Mouse (Mus musculus) naive thymus-derived CD4-positive, alpha-beta T cell, adult 2 months (primary cell): ENCODE data around the gene Cpne2.
A peak's percentile ranks its signal among the peaks of the same experiment; 100 is the strongest.

Experiments used
- DNase-seq: peaks from one replicate; pipeline ENCODE4 v3.0.0-alpha.2; 2011; ENCODE audit warnings: low read depth

The Cpne2 gene

DNA sequence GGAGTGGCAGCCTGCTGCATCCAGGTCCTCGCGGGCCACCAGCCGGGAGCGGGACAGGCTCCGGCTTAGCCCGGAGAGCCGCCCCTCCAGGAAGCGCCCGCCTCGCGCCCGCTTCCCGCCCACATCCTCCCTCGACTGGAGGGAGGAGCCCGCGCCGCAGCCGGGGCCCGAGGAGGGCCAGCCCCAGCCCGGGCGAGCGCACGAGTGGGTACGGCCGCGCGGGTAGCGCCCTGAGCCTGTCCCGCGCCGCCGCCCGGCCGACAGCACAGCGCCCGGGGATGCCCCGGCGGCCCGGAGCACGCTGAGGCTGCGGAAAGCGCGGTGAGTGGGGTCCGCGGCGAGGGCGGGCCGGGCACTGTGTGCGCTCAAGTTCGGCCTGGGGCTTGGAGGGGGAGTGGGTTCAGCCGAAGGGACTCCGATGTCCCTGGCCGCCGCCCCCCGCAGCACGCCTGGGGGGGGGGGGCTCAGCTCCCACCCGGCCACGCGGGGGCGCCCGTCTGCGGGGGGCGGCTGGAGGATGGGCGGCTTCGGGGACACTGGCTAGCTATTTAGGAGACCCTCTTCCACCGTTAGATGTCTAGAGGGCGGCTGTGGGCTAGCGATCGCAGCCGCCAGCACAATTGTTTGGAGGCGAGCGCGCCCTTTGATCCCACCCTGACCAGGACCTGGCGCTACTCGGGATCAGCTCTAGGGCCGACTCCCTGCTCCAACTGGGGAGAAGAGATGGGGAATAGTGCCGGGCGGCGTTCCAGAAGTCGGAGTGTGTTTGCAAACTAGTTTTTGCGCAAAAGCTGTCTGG lies at the start of gene Cpne2:
Cpne2 (plus strand) TSS at position 118 of the 799 bp plus-strand sequence.
- DNase-seq = peak; percentile 67

DNA sequence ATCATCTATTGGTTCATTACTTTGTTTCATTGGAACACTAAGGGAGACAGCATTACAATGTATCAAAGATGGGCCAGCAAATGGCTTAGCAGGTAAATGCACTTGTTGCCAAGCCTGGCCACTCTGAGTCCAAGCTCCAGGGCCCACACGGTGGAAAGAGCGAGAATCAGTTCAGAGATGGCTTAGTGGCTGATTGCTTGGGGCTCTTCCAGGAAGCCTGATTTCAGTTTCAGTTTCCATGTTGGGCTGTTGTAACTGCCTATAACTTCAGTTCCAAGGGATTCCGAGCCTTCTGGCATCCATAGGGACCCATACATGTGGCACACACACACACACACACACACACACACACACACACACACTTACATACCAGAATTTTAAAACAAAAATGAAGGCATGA lies 47.5 kb upstream of the Cpne2 start:
- DNase-seq = no peak

DNA sequence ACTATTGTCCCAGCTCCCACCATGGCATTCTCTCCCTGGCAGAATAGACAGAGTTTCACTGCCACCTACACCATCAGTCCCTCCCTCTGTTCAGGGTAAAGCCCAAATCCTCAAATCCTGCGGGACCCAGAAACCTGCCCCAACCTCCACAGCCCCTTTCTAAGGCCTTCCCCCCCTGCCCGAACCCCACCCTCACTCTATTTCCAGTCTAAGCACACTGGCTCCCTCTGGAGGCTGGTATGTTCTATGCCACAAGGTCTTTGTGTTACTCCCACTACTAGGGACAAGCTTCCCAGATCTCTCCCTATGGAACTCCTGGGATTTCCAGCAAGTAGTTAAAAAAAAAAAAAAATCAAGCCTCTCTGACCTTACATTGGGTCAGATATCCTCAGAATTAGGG lies 46.9 kb upstream of the Cpne2 start:
- peak; percentile 56 for DNase-seq

DNA sequence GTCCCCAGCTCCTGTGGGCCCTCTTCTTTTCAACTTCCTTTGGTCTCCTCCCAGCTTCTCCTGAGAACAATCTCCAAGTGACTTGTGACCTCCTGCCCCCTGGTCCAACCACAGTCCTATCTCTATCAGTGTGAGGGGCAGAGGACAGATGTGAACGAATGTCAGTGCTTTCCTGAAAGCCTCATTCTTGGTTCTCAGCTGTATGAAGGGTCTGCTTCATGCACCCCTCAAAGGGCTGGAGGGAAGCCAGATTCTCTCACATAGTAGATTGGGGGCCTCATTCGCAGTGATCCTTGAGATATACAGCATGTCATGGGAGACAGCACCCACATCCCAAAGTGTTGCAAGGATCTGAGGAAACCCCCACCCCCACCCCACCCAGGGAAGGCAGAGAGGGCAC lies 44.8 kb upstream of the Cpne2 start:
- no peak for DNase-seq

DNA sequence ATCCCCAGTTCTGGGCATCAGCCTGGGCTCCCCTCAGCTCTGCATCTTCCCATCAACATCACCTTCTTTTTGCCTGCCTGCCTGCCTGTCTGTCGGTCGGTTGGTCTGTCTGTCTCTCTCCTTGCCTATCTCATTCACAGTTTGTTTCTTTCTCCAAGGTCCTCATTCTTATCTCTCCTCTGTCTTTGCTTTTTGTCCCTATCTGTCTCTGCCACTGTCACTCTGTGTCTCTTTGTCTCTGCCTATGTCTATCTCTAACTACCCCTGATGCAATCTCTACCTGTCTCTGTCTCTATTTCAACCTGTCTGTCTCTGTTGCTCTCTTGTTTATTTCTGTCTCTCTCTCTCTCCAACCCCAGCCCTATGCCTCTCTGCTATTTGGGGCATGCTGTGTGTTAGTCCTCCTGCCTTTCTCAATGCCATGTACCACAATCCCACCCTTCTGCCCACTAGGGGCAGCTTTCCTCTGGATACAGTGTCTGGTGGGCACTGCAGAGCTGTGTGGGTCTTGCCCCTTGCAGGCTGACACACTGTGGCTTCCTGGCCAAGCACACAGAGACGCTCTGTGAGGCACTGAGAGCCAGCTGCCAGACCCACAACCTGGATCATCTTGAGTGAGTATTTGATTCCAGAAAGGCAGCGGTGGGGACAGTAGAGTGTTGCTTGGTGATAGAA lies 42.8 kb upstream of the Cpne2 start:
- no peak for DNase-seq

DNA sequence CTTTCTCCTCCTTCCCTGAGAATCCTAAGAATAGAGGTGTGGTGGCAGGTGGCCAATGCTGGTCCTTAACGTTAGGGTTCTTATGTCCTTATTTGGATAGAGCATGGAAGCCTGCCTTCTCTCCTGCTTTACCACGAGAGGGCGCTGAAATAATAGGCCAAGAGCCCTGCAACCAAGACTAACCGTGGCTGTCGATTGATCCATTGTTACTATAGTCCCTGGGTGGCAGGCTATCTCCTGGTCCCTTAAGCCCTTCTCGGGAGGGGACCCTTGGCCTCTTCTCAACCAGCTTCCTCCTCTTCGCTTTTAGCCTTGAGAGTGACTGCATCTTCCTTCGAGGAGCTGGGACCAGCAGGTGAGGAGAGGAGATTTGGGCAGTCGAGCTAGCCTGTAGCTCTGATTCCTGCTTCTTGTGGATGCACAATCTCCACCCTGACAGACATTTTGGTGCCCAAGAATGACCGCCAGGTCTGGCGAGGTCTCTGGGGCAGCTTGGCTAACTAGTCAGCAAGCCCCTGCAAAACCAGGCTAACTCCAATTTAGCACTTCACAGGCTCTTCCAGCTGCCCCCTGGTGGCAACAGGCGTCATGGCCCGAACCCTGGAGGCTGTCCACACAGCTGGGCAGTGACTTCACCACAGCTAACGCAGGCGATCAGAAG lies 40.6 kb upstream of the Cpne2 start:
- peak; percentile 77 for DNase-seq

DNA sequence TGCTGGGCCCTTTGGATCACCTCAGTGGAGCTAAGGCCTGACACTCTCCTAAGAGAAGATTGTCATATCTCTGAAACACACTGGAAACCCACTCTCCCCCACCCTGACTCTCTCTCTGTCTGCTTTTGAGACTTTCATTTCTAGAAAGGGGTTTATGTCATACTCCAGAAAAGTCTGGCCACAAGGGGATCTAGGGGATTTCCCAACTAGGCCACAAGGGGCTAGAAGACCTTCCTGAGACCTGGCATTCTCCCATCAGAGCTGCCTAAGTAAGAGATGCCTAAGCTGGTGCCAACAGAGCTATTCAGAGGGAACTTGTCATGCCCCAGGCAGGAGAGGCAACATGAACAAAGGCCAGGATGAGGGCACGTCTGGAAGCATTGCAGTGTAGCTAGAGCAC lies 39.5 kb upstream of the Cpne2 start:
- DNase-seq = no peak

DNA sequence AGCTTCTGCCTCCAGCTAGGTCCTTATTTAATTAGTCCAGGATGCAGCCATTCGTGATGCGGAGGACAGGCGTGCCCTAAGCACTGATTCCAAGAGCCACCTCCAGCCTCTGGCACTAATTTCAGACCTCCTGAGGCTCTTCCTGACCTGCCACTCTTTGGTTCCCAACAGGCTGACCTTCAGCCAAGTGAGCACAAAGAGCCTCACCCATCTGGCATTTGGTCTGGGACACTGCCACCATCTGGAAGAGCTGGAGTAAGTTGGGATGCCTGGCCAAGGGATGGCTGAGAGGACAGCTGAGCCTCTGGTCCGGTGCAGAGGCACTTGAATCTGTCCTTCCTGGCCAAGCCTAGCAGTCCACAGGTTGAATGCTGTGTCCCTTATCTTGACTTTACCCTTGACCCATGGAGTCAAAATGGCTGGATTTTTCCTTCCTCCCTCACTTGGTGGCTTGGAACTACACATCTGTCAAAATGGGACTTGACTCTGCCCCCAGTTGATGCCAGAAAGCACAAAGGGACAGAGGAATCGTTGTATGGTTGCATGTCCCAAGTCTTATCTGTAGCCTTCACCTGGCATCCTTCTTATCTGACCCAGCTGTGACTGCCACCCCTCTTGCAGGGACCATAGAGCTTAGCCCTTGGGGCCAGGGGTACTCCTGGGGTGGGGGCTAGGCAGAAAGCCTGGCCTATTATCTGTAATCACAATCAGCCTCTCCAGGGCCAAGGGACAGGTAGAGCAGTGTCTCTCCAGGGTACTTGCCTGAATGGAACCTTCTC lies 17.2 kb upstream of the Cpne2 start:
- DNase-seq = no peak

DNA sequence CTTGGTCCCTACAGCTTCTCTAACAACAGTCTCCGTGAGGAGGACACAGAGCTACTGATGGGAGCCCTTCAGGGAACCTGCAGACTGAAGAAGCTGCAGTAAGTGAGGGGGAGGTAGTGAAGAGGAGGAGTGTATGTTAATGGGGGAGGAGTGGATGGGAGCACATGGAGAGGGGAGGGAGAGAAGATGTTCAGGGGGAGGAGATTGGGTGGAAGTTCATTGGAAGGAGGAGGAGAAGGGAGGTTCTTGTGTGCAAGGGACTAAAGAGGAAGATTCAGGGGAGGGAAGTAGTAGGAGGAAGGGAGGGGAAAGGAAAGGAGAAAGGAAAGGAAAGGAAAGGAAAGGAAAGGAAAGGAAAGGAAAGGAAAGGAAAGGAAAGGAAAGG lies 16.6 kb upstream of the Cpne2 start:
- DNase-seq = no peak

DNA sequence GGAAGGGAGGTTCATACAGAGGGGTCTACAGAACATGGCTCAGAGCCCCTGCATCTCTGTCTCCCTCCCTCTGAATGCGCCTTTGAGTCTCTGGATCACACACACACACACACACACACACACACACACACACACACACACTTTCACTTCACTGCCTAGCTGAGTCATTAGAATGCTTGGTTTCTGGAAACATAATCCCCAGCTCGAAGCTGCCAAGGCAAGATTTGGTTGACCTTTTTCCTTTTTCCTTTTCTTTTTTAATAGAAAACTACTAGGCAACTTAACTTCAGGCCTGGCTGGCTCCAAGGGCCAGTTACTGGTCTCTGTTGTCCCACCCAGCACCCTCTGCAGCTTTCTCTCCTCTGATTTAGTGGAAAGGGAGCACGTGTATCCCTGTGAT lies 16.0 kb upstream of the Cpne2 start:
- DNase-seq = no peak

DNA sequence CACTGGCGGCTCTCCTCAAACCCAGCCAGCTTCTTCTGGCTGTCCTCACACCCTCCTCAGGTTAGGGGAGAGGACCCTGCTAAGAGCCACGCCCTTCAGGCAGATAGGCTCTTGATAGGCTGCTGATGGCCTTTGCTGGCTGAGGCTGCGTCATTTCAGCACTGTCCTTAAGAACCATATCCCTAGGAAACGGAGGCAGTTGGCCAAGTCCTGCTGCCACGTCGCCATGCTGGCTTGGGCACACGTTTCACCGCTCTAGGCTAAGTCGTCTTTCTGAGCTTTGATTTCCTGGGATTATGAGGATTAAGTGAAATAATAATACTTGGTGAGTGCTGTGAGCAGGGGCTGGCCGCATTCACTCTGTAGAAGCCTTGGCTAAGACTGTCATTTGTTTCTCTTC lies 14.5 kb upstream of the Cpne2 start:
- DNase-seq = no peak

DNA sequence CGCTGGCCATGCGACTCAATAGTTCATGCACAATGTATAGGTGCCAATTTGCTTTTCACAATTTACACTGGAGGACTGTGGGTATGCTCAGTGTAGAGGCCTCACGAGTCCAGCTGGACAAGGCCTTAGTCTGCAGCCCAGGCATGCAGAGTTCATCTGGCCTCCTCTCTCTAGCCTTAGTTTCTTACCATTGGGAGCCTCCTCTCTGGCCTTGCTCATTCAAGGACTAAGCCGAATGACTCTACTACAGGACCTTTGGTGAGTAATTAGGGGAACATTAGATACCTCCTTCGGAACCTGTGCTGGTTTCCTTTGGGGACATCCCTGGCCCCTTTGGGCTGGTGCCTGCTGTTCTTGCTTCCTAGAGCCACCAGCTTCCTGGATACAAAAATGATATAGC lies 13.8 kb upstream of the Cpne2 start:
- no peak for DNase-seq

DNA sequence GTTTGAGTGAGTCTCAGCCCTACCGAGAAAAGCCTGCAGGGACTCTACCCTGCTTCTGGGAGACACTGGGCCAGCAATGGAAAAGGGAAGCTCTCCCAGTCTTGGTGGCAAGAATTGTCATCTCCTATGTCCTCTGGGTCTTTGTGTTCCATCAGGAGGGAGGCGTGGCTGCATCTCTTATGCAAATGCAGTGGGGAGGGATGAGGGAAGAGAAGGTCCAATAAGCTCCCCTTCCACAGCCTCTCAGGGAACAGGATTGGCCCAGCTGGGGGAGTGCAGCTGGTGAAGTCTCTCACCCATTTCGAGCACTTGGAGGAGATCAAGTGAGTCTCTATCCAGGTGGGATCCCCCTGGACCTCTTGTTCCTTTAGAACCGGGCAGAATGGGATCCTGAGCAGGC lies 11.3 kb upstream of the Cpne2 start:
- no peak for DNase-seq

DNA sequence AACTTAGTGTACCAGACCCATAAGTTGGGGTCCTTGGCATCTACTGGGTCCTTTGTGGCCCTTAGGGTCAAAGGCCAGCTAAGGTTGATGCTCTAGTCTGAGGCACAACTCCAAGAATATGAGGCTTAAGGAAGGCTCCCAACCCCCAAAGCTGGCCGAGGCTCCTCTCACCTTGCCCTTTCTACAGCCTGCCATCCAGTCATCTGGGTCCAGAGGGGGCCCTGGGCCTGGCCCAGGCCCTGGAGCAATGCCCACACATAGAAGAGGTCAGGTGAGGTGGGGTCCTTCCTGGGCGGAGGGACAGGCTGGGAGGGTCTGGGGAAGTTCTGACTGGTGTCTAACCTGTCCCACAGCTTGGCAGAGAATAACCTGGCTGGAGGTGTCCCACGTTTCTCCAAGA lies 10.3 kb upstream of the Cpne2 start:
- DNase-seq = no peak

DNA sequence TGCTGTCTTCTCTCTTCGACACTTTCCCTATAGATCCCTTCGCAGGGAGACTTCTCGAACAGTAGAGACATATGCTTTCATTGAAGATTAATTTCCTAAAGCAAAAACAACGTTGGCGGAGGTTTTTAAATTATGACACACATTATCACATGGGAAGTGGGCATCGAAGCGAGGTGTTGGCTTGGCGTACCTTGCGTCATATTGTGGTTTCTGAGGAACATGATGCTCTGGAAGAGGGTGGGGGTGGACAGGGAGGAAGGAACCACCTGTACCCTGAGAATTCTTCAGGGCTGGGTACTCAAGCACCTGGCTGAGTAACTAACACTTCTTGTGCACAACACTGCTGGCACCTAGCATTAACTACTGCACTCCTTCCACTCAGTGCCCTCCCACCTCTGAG lies 8.2 kb upstream of the Cpne2 start:
- no peak for DNase-seq

DNA sequence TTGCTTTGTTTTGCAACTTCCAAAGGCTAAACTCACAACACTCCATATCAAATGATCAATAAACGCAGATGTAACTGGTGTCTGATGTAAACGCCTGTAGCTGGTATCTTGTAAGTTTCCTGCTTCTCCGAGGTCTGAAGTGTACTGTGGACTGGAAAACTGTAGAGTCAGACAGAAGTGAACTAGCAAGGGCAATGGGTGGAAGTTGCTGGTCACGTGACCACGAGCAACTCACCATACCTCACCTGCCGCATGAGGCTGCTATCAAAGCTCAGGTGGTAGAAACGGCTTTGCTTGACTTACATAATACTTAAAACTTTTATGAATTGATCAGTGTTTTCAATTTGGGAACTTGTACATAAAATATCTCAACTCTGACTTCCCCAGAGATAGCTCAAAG lies 5.6 kb upstream of the Cpne2 start:
- DNase-seq = no peak

DNA sequence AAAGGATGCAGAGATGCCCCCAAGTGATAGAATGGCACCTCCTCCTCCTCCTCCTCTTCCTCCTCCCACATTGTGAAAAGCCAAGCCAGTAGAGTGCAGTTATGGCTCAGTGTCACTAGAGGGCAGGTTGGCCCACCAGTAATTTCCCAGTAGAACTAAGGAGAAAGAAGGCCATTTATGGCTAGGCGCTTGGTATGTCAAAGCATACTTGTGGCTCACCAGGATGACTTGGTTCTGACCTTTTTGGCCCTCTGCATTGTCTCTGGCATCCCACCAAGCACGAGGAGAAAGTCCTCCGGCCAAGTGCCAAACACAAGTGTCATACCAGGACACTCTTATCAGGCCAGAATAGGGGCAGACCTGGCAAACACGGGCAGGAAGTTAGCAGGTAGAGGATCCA lies 4.5 kb upstream of the Cpne2 start:
- peak; percentile 43 for DNase-seq

DNA sequence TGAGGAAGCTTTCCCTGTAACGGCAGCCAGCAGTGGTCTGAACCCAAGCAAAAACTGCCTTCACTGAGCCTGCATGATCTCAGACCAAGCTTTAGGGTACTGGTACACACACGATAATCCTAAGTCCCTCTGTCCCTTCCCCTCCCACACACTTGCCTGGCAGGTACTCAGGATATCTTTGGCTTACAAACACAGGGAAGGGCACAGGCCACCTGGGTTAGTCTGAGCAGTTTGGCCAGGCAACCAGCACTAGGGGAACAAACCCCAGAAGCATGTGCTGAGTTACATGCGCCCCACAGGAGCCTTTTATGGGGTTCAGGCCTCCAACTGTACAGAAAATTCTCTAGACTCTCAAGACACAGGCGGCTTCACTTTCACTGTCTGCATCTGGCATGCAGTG lies 2.9 kb upstream of the Cpne2 start:
- DNase-seq = no peak

DNA sequence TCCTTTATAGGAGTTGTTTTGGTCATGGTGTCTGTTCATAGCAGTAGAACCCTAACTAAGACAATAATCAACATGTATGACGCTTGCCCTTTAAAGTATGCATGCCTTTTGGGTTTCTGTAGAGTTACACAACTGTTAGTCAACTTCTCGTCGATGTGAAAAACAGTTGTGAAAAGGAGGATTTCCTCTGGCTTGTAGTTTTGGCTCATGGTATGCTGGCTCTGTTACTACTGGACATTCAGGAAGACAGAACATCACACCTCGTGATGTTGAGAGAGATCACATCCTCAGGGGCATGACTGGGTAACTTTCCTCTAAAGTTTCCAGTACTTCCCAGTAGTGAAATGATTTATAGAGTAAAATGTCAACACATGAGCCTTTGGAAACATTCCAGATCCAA lies 2.1 kb upstream of the Cpne2 start:
- DNase-seq = no peak

DNA sequence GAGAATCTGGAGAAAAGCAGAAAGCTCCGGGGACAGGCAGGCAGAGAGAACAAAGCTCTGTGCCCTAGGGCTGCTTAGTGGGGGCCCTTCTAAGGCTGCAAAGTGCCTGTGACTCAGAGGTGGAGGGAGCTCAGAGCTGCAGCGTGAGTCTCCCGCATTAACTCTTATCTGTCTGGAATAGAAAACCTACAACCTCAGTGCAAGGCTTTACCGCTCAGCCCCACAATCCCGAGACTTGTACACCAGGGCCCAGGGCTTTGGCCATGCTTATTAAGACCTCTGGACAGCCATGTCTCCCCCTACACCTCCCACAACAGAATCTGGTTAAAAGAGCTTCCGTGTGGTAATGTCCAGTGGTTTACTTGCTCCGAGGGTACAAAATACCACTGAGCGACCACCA lies 790 bp upstream of the Cpne2 start:
- no peak for DNase-seq

DNA sequence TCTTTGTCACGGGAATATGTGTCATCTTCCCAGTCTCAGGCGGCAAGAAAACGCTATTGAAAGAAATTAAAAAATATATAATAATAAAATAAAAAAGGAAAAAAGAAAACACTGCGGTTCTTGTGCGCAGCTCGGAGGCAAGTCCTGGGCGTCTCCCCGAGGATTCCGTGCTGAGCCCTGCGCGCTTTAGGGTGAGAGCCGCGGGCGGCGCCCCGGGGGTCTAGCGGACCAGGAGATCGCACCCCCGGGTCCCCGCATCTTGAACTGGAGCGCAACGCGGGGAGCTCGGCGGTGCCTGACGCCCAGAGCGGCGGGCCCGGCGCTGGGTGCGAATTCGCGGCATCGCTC lies 291 bp upstream of the Cpne2 start:
- DNase-seq = no peak

DNA sequence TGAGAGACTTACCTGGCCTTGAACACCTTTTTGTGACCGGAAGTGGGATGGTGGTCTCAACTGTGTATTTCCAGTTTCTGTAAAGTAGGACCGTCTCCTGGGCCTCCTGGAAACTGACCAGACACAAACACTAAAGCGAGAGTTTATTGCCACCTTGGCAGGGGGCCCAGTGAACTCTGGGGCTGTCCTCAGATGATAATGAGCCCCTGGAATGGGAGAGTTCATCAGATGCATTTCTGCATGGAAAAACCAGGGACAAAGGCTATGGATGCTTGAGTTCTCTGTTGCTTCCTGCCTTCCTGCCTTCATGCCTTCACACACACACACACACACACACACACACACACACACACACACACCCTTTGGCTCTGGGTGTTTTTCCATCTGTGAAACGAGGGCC lies 1.8 kb downstream of the Cpne2 start:
- no peak for DNase-seq

DNA sequence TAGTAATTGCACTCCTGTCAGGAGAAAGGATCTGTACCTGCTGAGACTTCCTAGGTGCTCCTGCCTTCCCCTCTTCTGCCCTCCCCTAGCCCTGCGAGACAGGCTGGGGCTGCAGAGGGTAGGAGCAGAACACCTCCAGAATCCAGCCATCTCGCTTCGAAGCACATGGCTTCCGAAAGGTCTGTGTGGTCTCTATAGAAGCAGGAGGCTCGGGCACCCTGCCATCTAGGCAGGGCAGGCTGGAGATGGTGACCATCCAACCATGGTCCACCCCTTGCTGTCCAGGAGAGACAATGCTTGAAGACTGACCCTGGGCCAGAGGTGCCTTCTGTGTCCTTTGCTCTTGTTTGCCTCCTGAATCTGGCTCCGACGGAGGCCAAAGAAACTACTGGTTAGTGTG lies 2.8 kb downstream of the Cpne2 start:
- DNase-seq = no peak
